Mouse (Mus musculus) erythroblast, embryonic 14.5 days (primary cell): ENCODE results near the gene Pdcd6. TPM values are rescaled to one million over a fixed set of nuclear protein-coding genes. Genes with fewer than 3 reads are reported as not detected.

Experiments
- H3K27me3 ChIP-seq: 2 replicates; pipeline ENCODE4 v1.6.1; 2012; ENCODE audit warnings: inconsistent platforms; ENCODE audit not compliant: control insufficient read depth
- H3K36me3 ChIP-seq: 2 replicates; pipeline ENCODE4 v1.6.1; 2012; ENCODE audit warnings: mild to moderate bottlenecking, inconsistent platforms; ENCODE audit not compliant: control insufficient read depth
- H3K4me1 ChIP-seq: 2 replicates; pipeline ENCODE4 v1.6.1; 2012; ENCODE audit warnings: inconsistent platforms; ENCODE audit not compliant: control insufficient read depth
- H3K4me3 ChIP-seq: replicated peaks from 2 replicates; pipeline ENCODE3; 2012; ENCODE audit warnings: moderate library complexity, mild to moderate bottlenecking, inconsistent platforms
- H3K9me3 ChIP-seq: 2 replicates; pipeline ENCODE4 v1.6.1; 2012; ENCODE audit warnings: low read length, inconsistent platforms, mixed read lengths; ENCODE audit not compliant: control insufficient read depth
- GATA1 ChIP-seq: IDR thresholded peaks from 2 replicates; pipeline ENCODE4 v1.6.1; 2012; ENCODE audit warnings: low read length, inconsistent platforms, mixed read lengths
- TAL1 ChIP-seq: IDR thresholded peaks from 3 replicates; pipeline ENCODE4 v1.6.1; 2012; ENCODE audit warnings: low read length, inconsistent platforms, mixed read lengths
- polyA plus RNA-seq: library from polyadenylated mRNA; stranded (reverse); fragments of >175 nt; gene quantifications from 2 replicates; pipeline ENCODE4 v1.2.3, GENCODE M21; 2012

Gene Pdcd6
- polyA plus RNA-seq, 1 experiment = 3.0 TPM

DNA sequence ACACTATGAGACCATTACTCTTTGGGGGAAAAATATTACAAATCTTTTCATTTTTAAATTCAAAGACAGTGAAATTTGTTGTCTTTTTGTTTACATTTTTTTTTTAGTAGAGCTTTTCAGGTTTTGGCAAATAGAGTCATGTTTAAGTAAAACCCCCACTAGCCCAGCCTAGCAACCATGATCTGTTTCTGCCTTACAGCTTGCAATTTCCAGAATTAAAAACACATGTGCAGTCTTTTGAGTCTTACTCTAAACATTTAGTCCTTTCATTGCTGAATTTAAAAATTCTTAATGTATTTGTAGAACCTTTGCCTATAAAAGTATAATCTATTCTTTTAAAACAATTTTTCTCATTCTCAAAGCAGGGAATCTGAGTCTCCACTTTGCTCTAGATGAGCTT is 11.9 kb upstream of the Pdcd6 start:
- TF ChIP-seq GATA1 (no peak), TAL1 (no peak)
- no peaks in the 10 kb centered on the region for H3K4me1 ChIP-seq
- no peaks in the 10 kb centered on the region for H3K27me3 ChIP-seq
- H3K9me3 ChIP-seq = no peaks in the 10 kb centered on the region
- H3K4me3 ChIP-seq = no peak overlapping the region
- H3K36me3 ChIP-seq = peaks cover 84% of the 10 kb centered on the region

DNA sequence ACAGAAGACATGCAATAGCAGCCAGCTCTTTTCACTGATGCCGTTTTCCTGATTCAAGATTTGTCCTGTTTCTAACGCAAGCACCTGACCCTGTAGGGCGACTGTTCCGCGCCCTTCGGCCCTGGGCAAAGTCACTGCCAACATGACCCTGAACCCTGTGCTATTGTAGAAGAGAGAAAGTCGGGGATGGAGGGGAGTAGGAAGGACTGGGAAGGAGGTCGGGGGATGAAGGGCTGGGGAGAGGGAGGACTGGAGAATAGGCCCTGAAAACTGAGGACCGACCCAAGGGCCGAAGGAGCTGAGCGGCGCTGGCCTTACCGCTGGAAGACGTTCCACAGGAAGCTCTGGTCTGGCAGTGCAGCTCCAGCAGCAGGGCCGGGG is 601 bp downstream of the Pdcd6 start:
- H3K27me3 ChIP-seq = no peaks in the 10 kb centered on the region
- H3K9me3 ChIP-seq = no peaks in the 10 kb centered on the region
- peaks cover 41% of the 10 kb centered on the region for H3K36me3 ChIP-seq
- peak overlapping the region; percentile 74 for H3K4me3 ChIP-seq
- TF ChIP-seq TAL1 (no peak), GATA1 (no peak)
- H3K4me1 ChIP-seq = peaks cover 38% of the 10 kb centered on the region

GRCm38 (mm10) chr13:74316386-74316785 is 994 bp downstream of the Pdcd6 start:
- Histone ChIP-seq H3K36me3 (peaks cover 41% of the 10 kb centered on the region), H3K4me1 (peaks cover 38% of the 10 kb centered on the region), H3K27me3 (no peaks in the 10 kb centered on the region), H3K9me3 (no peaks in the 10 kb centered on the region), H3K4me3 (peak overlapping the region; percentile 74)
- TF ChIP-seq TAL1 = no peak

GRCm38 (mm10) chr13:74314616-74315015 is 2.8 kb downstream of the Pdcd6 start:
- TF ChIP-seq TAL1 (no peak), GATA1 (no peak)
- no peaks in the 10 kb centered on the region for H3K9me3 ChIP-seq
- H3K4me3 ChIP-seq = no peak overlapping the region
- H3K36me3 ChIP-seq = peaks cover 42% of the 10 kb centered on the region
- peaks cover 38% of the 10 kb centered on the region for H3K4me1 ChIP-seq
- no peaks in the 10 kb centered on the region for H3K27me3 ChIP-seq

- no peak overlapping the region for H3K4me3 ChIP-seq
- H3K4me1 ChIP-seq = no peaks in the 10 kb centered on the region
- H3K9me3 ChIP-seq = no peaks in the 10 kb centered on the region
- no peaks in the 10 kb centered on the region for H3K27me3 ChIP-seq
- no peak for TF ChIP-seq TAL1
- no peak for TF ChIP-seq GATA1
- H3K36me3 ChIP-seq = peaks cover 92% of the 10 kb centered on the region
These were observed 11.6 kb downstream of the Pdcd6 start for GRCm38 (mm10) chr13:74305780-74306179.

GRCm38 (mm10) chr13:74305380-74305779 is 12.0 kb downstream of the Pdcd6 start:
- no peak overlapping the region for H3K4me3 ChIP-seq
- no peaks in the 10 kb centered on the region for H3K27me3 ChIP-seq
- H3K4me1 ChIP-seq = no peaks in the 10 kb centered on the region
- TF ChIP-seq TAL1 = no peak
- no peak for TF ChIP-seq GATA1
- no peaks in the 10 kb centered on the region for H3K9me3 ChIP-seq
- peaks cover 88% of the 10 kb centered on the region for H3K36me3 ChIP-seq

- Histone ChIP-seq H3K36me3 (peaks cover 60% of the 10 kb centered on the region), H3K4me3 (no peak overlapping the region), H3K4me1 (no peaks in the 10 kb centered on the region), H3K9me3 (no peaks in the 10 kb centered on the region), H3K27me3 (no peaks in the 10 kb centered on the region)
- TF ChIP-seq TAL1 = no peak
- TF ChIP-seq GATA1 = no peak
These were observed 15.0 kb downstream of the Pdcd6 start for GRCm38 (mm10) chr13:74302050-74303037.

- no peak for TF ChIP-seq TAL1
- no peak for TF ChIP-seq GATA1
- Histone ChIP-seq H3K9me3 (no peaks in the 10 kb centered on the region), H3K4me3 (no peak overlapping the region), H3K36me3 (peaks cover 52% of the 10 kb centered on the region), H3K27me3 (no peaks in the 10 kb centered on the region), H3K4me1 (no peaks in the 10 kb centered on the region)
These were observed 15.8 kb downstream of the Pdcd6 start for GRCm38 (mm10) chr13:74301607-74301984.

- TF ChIP-seq GATA1 = no peak
- TF ChIP-seq TAL1 = no peak
- 0 out of 2 replicates have a peak, but pooled peaks cover under 1% of the 10 kb centered on the region for H3K27me3 ChIP-seq
- no peaks in the 10 kb centered on the region for H3K9me3 ChIP-seq
- no peak overlapping the region for H3K4me3 ChIP-seq
- H3K4me1 ChIP-seq = no peaks in the 10 kb centered on the region
- peaks cover 47% of the 10 kb centered on the region for H3K36me3 ChIP-seq
These were observed 16.3 kb downstream of the Pdcd6 start for GRCm38 (mm10) chr13:74300925-74301606.
